Mouse (Mus musculus) stomach, embryonic 15.5 days (tissue): ENCODE measurements around the gene Aatf. TPM values are rescaled to one million over a fixed set of nuclear protein-coding genes. Genes with fewer than 3 reads are reported as not detected.
A peak's percentile ranks its signal among the peaks of the same experiment; 100 is the strongest.
"Not testable (repeated sequence)": the region's sequence is repeated elsewhere in the genome, so short reads cannot be mapped to it uniquely, and the experiment has no call there.

Source experiments
- ATAC-seq: fragments of 200-750 bp; cut with Nextera tagmentation; 2 replicates; pipeline ENCODE4 v1.8.0; 2017; ENCODE audit warnings: low read depth, moderate number of reproducible peaks, moderate TSS enrichment; ENCODE audit not compliant: insufficient read depth, low FRiP score
- H3K27ac ChIP-seq: fragments of 300-500 bp; sonication (generic); 2 replicates; pipeline ENCODE4 v1.5.1; 2015; ENCODE audit warnings: mild to moderate bottlenecking, inconsistent platforms
- H3K27me3 ChIP-seq: fragments of 300-500 bp; sonication (generic); replicated peaks from 2 replicates; pipeline ENCODE4 v1.6.1; 2015; ENCODE audit warnings: inconsistent platforms
- H3K36me3 ChIP-seq: fragments of 300-500 bp; sonication (generic); 2 replicates; pipeline ENCODE4 v1.6.1; 2015; ENCODE audit warnings: inconsistent platforms
- H3K4me1 ChIP-seq: fragments of 300-500 bp; sonication (generic); 2 replicates; pipeline ENCODE4 v1.6.1; 2015; ENCODE audit warnings: inconsistent platforms
- H3K4me2 ChIP-seq: fragments of 300-500 bp; sonication (generic); 2 replicates; pipeline ENCODE4 v1.6.1; 2015; ENCODE audit warnings: mild to moderate bottlenecking, inconsistent platforms
- H3K4me3 ChIP-seq: fragments of 300-500 bp; sonication (generic); replicated peaks from 2 replicates; pipeline ENCODE4 v1.5.1; 2015; ENCODE audit warnings: inconsistent platforms
- H3K9ac ChIP-seq: fragments of 300-500 bp; sonication (generic); 2 replicates; pipeline ENCODE4 v1.6.1; 2015; ENCODE audit warnings: inconsistent platforms
- H3K9me3 ChIP-seq: fragments of 300-500 bp; sonication (generic); 2 replicates; pipeline ENCODE4 v1.6.1; 2016; ENCODE audit warnings: inconsistent platforms
- WGBS: fragments of 180-500 bp; shearing (Covaris S2); methylation state at CpG from one replicate; pipeline ENCODE4 v1.1.7; 2015; 5-methylcytosine and 5-hydroxymethylcytosine counted together
- polyA plus RNA-seq: library from polyadenylated mRNA; unstranded; fragments of >200 nt; fragmentation: Nextera tagmentation; extraction: Ambion mirVana; gene quantifications from 2 replicates; pipeline ENCODE4 v1.2.1, GENCODE M21; 2015

The Aatf gene
- polyA plus RNA-seq, 1 experiment from 2014 or later, result 50.4 TPM

DNA sequence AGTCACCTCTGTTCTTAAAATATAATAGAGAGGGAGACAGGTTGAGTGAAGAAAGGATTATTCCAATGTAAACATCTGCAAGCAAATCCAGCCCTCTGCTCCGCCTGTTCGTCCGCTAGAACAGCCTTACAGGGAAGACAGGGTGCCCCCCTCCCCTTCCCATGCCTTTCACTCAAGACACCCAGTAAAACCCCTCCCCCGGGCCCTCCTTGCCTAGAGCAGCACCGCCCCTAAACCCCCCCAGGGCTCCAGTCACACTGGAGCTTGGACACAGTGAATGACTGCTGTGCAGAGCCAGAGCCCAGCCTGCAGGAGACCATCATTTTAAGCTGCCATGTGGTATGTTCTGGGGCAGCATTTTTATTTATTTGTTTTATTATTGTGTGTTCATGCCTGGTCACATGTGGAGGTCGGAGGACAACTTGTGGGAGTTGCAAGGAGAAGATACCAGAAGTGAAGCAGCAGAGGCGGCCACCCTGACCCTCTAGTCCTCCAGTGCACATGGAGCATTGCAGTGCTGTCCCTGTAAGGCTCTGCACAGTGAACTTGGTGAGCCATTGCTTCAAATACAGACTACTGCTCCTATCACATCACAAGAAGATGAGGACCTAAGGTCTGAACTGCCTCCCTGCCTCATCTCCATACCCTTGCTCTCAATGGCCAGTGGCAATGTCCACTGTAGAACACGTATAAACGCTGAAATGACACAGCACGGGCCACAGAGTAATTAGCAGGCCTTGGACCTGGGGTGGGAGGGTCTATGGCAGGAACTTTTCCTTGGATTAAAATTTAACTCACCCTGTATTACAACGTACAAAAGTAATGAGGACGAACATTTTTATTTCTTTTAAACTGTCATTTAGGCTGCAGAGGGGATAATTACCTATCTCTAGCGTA lies 87.3 kb downstream of the Aatf start:
- 0 out of 2 replicates have a peak, but pooled peaks cover 2% of the 10 kb centered on the region for H3K4me1 ChIP-seq
- no peak overlapping the region for H3K27ac ChIP-seq
- H3K36me3 ChIP-seq, result peaks cover 2% of the 10 kb centered on the region; the same call in 1 of the 2 replicates
- H3K9me3 ChIP-seq, result no peaks in the 10 kb centered on the region
- H3K4me2 ChIP-seq, result no peak overlapping the region
- ATAC-seq, result peak; percentile 38; the same call in 1 of the 2 replicates
- H3K27me3 ChIP-seq, result no peaks in the 10 kb centered on the region
- no peak overlapping the region for H3K9ac ChIP-seq
- no peak overlapping the region for H3K4me3 ChIP-seq
- WGBS, result 48% methylated on average over 13 of the region's 13 CpGs

DNA sequence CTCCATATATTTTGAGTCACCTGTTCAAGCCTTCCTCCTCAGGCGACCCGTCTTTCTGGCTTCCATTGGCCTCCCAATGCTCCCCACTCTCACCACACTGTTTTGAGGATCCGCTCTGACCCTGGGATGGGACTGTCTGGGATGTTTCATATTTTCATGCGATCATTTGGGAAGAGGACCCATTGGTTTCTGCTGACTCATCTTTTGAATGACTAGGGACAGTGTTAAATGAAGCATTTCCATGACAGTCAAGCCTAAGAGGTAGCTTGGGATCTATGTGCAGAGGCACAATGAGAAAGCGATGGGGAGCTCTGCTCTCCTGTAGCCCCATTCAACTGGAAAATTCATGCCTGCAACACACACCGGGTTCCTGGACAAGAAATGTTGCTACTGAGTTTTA lies 92.5 kb downstream of the Aatf start:
- H3K4me3 ChIP-seq, result no peak overlapping the region
- WGBS, result 93% methylated on average over 6 of the region's 6 CpGs
- no peaks in the 10 kb centered on the region for H3K4me1 ChIP-seq
- no peak overlapping the region for H3K4me2 ChIP-seq
- H3K9me3 ChIP-seq, result no peaks in the 10 kb centered on the region
- H3K27ac ChIP-seq, result no peak overlapping the region
- no peaks in the 10 kb centered on the region for H3K27me3 ChIP-seq
- no peak for ATAC-seq
- H3K9ac ChIP-seq, result no peak overlapping the region
- 0 out of 2 replicates have a peak, but pooled peaks cover 2% of the 10 kb centered on the region for H3K36me3 ChIP-seq

DNA sequence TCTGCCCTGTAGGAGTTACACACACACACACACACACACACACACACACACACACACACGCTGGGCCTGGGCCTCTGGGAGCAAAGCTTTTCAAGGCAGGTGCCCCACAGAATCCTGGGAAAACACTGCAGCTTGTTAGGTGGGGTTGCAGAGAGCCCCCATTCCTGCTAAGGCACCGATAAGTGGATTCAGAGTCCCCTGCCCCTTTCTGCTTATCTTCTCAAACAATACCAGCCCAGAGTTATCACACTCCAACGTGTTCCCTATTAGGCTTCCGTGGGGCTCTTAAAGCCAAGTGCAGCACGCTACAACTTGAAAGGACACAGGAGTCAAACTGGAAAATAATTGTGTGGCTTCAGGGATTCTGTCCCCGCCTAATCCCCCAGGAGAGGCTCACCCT lies 100.2 kb downstream of the Aatf start:
- WGBS, result 46% methylated on average over 6 of the region's 6 CpGs
- Histone ChIP-seq H3K27me3 (no peaks in the 10 kb centered on the region), H3K27ac (no peak overlapping the region), H3K36me3 (no peaks in the 10 kb centered on the region), H3K9ac (no peak overlapping the region), H3K4me1 (no peaks in the 10 kb centered on the region), H3K4me2 (no peak overlapping the region), H3K4me3 (no peak overlapping the region), H3K9me3 (no peaks in the 10 kb centered on the region)
- ATAC-seq, result peak; percentile 77

DNA sequence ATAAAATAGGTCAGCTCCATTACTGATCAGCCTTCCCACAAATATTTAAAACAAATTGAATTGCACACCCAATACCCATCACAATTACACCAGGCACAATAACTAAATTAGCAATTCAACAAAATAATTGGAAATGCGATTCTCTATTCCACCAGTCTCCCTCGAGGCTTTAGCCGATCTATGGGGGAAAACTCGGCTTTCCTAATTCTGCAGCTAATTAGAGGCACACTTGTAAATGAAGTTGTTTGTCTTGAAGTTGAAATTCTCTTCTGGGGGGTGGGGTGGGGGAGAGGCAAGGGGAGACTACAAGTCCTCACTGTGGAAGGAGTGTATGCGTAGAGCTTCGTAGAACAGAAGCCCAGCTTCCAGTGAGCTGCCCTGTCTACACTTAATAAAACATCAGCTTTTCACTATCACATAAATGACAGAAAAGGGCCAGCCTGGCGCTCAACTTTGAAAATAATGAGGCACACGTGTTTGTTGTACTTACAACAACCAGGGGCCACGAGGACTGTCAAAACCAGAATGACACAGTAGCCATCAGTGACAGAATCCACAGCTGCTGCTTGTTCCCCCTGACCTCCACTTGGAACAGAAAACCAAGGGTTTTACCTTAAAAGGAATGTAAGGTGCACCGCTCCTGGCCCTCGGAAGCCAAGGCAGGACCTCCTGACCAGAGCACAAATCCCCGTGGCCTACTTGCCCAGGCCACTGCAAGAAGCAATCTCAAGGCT lies 101.0 kb downstream of the Aatf start:
- Histone ChIP-seq H3K9ac (no peak overlapping the region), H3K4me3 (no peak overlapping the region)

DNA sequence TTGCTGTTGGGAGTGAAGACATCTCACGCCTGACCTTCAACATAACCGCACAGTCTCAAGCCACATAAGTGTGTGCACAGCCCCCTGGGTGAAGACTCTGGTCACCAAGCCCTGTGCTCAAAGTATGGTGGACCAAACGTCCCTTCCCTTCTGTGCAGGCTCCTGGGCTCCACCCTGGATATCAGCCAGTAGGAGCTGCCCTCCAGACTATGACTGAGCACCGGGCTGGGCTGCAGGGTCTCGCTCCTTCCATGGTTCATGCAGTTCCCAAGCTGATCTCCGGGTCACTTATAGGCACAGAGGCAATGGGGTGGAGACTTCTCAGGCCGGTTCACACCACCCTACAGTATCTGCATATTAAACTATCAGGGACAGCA lies 101.7 kb downstream of the Aatf start:
- Histone ChIP-seq H3K4me3 (no peak overlapping the region), H3K4me1 (no peaks in the 10 kb centered on the region), H3K9me3 (no peaks in the 10 kb centered on the region), H3K27ac (no peak overlapping the region), H3K36me3 (no peaks in the 10 kb centered on the region), H3K4me2 (no peak overlapping the region), H3K27me3 (no peaks in the 10 kb centered on the region), H3K9ac (no peak overlapping the region)
- 62% methylated on average over 7 of the region's 7 CpGs for WGBS
- ATAC-seq, result no peak

More for the DNA sequence above, 101.0 kb downstream of the Aatf start:
- no peaks in the 10 kb centered on the region for H3K4me1 ChIP-seq
- H3K27me3 ChIP-seq, result no peaks in the 10 kb centered on the region
- H3K9me3 ChIP-seq, result no peaks in the 10 kb centered on the region
- no peak overlapping the region for H3K4me2 ChIP-seq
- no peak overlapping the region for H3K27ac ChIP-seq
- ATAC-seq, result no peak
- WGBS, result 64% methylated on average over 12 of the region's 12 CpGs
- no peaks in the 10 kb centered on the region for H3K36me3 ChIP-seq

DNA sequence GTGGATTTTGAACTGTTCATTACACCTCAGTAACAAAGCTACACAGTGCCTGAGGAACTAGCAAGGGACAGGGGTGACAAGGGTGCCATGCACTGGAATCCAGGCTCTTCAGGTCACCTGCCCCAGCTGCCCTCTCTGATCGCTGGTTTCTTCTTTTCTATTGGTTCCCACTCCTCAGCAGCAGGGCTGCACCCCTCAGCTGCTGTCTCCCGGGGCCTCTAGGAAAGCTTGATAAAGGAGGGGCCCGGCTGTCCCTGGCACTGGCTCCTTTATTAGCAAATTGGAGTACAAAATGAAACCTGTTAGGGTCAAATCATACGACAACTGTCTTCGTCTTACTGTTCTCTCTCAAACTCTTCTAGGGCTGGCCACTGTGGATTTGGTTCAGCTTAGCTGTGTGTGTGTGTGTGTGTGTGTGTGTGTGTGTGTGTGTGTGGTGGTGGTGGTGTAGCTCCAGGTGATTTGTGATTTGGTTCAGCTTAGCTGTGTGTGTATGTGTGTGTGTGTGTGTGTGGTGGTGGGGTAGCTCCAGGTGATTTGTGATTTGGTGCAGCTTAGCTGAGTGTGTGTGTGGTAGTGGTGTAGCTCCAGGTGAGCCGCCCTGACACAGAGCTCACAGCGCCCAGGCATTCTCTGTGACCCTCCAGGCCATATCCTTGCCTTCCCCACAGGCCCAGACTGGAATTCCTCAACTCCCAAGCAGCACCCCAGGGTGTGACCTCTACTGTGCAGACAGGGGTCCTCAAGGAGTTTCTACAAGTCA lies 102.3 kb downstream of the Aatf start:
- no peak for ATAC-seq
- WGBS, result 62% methylated on average over 7 of the region's 7 CpGs
- Histone ChIP-seq H3K36me3 (no peaks in the 10 kb centered on the region), H3K4me1 (no peaks in the 10 kb centered on the region), H3K27me3 (no peaks in the 10 kb centered on the region), H3K4me2 (no peak overlapping the region), H3K9ac (no peak overlapping the region), H3K4me3 (no peak overlapping the region), H3K27ac (no peak overlapping the region), H3K9me3 (no peaks in the 10 kb centered on the region)

DNA sequence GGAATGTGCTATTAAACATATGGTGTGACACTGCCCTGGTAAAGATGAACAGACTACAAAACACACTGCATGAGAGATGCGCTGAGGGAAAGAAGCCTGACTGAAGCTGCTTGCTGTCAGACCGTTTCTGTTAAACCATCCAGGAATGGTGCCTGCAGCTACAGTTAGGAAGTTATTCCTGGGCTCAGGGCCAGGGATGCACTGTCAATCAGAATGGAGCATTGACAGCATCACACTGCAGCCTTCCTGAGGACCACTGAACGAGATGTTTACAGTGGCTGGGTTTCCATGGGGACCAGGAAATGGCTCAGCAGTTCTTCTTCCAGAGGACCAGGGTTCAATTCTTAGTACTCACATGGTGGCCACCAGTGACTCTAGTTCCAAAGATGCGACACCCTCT lies 102.9 kb downstream of the Aatf start:
- ATAC-seq, result no peak
- no peak overlapping the region for H3K9ac ChIP-seq
- H3K27ac ChIP-seq, result no peak overlapping the region
- no peaks in the 10 kb centered on the region for H3K27me3 ChIP-seq
- 57% methylated on average over 4 of the region's 4 CpGs for WGBS
- H3K4me2 ChIP-seq, result no peak overlapping the region
- H3K9me3 ChIP-seq, result no peaks in the 10 kb centered on the region
- no peaks in the 10 kb centered on the region for H3K36me3 ChIP-seq
- H3K4me3 ChIP-seq, result no peak overlapping the region
- no peaks in the 10 kb centered on the region for H3K4me1 ChIP-seq

DNA sequence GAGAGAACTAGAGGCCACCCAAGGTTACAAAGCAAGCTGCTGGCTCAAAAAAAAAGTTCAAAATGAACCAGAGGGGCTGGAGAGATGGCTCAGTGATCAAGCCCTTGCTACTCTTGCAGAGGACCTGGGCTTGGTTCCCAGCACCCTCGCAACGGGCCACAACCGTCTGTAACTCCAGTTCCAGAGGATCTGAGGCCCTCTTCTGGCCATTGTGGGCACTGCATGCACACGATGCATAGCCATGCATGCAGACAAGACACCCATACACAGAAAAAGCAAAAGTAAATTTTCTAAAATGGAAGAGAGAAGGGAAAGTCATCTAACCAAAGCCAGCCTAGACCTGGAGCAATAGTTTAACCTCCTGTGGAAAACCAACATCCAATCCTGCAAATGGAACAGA lies 106.6 kb downstream of the Aatf start:
- WGBS, result 96% methylated on average over 4 of the region's 4 CpGs
- Histone ChIP-seq H3K9ac (no peak overlapping the region), H3K4me1 (no peaks in the 10 kb centered on the region), H3K4me2 (no peak overlapping the region), H3K9me3 (no peaks in the 10 kb centered on the region), H3K36me3 (no peaks in the 10 kb centered on the region), H3K27me3 (no peaks in the 10 kb centered on the region), H3K4me3 (no peak overlapping the region), H3K27ac (no peak overlapping the region)
- ATAC-seq, result no peak

DNA sequence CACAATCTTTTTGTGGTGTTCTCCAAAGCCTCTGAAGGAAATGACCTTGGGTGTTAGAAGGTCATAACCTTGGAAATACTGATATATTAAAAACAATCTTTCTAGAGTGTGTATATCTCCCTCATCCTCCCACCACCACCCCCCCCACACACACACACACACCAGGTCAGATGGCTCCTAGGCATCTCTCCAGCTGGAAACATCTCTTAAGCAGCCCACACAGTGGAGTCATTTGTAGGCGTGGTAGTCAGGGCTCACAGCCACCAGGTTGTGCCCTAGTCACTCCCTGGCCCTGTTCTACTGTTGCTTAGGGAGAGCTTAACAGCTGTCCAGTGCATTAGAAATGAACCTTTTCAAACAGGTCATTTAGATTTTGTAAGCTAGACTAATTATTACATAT lies 118.3 kb downstream of the Aatf start:
- ATAC-seq, result no peak
- Histone ChIP-seq H3K9me3 (no peaks in the 10 kb centered on the region), H3K4me1 (no peaks in the 10 kb centered on the region), H3K27me3 (no peaks in the 10 kb centered on the region), H3K27ac (no peak overlapping the region), H3K9ac (no peak overlapping the region), H3K4me2 (no peak overlapping the region), H3K36me3 (peaks cover 13% of the 10 kb centered on the region), H3K4me3 (no peak overlapping the region)
- 56% methylated on average over 1 of the region's 1 CpGs for WGBS

DNA sequence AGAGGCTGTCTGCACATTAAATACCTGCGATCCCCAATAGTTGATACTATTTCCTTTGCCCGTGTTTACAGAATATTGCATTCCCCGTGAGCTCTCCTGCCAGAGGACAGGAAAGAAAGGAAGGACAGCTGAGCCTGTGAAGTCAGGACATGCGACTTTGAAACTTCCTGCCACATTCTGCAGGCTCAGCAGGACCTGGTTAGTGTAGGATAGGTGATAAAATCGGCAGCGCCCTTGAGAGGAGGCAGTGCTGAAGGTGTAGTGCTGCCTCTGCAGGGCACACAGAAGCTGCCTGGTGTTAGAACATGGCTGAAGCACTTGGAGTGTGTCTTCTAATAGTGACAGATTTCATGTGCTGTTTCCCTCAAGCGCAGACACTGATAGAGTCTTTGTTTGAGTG lies 119.8 kb downstream of the Aatf start:
- WGBS, result 62% methylated on average over 7 of the region's 7 CpGs
- peaks cover 13% of the 10 kb centered on the region for H3K36me3 ChIP-seq
- ATAC-seq, result no peak

DNA sequence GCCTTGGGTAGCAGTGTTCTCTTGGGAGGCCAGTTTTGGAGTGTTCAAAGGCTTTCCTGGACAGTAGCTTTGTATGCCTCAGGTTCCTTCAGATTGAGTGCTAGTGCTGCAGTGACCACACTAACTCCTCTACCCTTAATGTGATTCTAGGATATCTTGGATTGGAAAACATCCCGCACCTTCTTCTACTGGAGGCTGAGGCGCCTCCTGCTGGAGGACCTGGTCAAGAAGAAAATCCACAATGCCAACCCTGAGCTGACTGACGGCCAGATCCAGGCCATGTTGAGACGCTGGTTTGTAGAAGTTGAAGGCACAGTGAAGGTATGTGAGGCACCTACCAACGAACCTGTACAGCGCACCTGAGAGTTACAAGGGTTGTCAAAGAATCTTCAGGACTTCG lies 121.3 kb downstream of the Aatf start:
- not testable (repeated sequence) for H3K9me3 ChIP-seq, ATAC-seq, H3K27me3 ChIP-seq, H3K27ac ChIP-seq, H3K4me1 ChIP-seq, H3K4me3 ChIP-seq, H3K9ac ChIP-seq, H3K4me2 ChIP-seq
- WGBS, result 85% methylated on average over 7 of the region's 7 CpGs
- peaks cover 13% of the 10 kb centered on the region for H3K36me3 ChIP-seq

More for the DNA sequence above, 119.8 kb downstream of the Aatf start:
- H3K27me3 ChIP-seq, result no peaks in the 10 kb centered on the region
- H3K9ac ChIP-seq, result no peak overlapping the region
- H3K4me1 ChIP-seq, result no peaks in the 10 kb centered on the region
- H3K9me3 ChIP-seq, result no peaks in the 10 kb centered on the region
- H3K27ac ChIP-seq, result no peak overlapping the region
- no peak overlapping the region for H3K4me2 ChIP-seq
- no peak overlapping the region for H3K4me3 ChIP-seq

DNA sequence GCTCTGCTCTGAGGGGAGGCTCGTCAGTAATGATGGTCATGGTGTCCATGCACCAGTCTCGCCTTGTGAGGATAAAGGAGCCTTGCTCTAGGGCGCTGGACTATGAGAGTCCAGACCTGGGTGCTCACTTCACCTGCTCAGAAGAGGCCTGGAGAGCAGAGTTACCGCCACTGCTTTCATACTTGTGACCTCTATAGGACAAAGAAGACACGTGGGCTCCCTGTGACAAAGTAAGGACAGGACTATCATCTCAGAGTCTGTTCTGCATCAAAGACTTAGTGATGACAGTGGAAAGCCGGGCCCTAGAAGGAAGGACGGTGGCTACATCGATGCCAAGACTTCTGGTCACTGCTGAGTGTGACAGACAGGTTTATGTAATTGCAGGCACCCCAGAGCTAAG lies 122.2 kb downstream of the Aatf start:
- no peaks in the 10 kb centered on the region for H3K4me1 ChIP-seq
- no peak overlapping the region for H3K4me2 ChIP-seq
- WGBS, result 84% methylated on average over 8 of the region's 8 CpGs
- no peak overlapping the region for H3K4me3 ChIP-seq
- ATAC-seq, result no peak
- H3K36me3 ChIP-seq, result peaks cover 13% of the 10 kb centered on the region
- no peak overlapping the region for H3K27ac ChIP-seq
- no peak overlapping the region for H3K9ac ChIP-seq
- H3K27me3 ChIP-seq, result no peaks in the 10 kb centered on the region
- no peaks in the 10 kb centered on the region for H3K9me3 ChIP-seq
